Mouse (Mus musculus): ENCODE measurements at regions not wholly inside any gene's neighbourhood (a gene's known extent, or its start where the extent isn't known, plus 50 kb on each side); places are given as distances from the start of the nearest gene placed in this dataset.

DNA sequence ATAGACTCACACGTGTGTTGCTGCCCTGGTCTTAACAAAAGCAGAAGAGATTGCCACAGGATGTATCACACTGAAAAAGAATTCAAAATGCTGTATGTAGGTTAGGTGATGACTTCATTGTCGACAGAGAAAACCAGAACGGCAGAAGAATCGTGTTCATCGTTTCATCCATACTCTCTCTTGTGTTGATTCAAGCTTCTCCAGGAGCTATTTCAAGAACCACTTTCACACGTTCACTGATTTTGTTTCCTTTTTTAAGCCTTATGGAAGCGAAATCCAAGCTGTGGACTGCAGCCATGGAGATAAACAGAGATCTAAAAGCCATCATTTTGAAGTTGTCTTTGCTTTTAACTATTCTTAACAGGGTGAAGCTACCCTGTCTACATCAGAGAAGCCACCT lies 63.2 kb upstream of the Tmc3 start:
- Histone ChIP-seq H3K27ac (ENCODE audit: control insufficient read depth, low read depth, low read length) (no peak overlapping the region), H3K9ac (ENCODE audit: control insufficient read depth, low read depth, low read length, poor library complexity, severe bottlenecking) (no peak overlapping the region), H3K4me1 (ENCODE audit: control insufficient read depth in 1 of 2, insufficient read depth in 2 of 2, low read length in 2 of 2) (no peaks in the 10 kb centered on the region), H3K9me3 (replicated peaks; ENCODE audit: insufficient read depth, low read length) (no peaks in the 10 kb centered on the region), H3K79me2 (ENCODE audit: control insufficient read depth, insufficient read depth, low read length, poor library complexity) (no peaks in the 10 kb centered on the region), H3K4me3 (ENCODE audit: control insufficient read depth in 1 of 2, insufficient read depth in 1 of 2, low read depth in 2 of 2, low read length in 2 of 2) (no peak overlapping the region), H3K27me3 (ENCODE audit: control insufficient read depth in 1 of 2, insufficient read depth in 2 of 2, low read length in 2 of 2) (no peaks in the 10 kb centered on the region), H3K36me3 (ENCODE audit: control insufficient read depth in 1 of 2, insufficient read depth in 2 of 2, low read length in 2 of 2) (no peaks in the 10 kb centered on the region)
- DNase-seq (ENCODE audit: low read depth, low spot score) = no peak
- no peak for TF ChIP-seq JUND (IDR thresholded peaks at IDR 0.05; ENCODE audit: low read depth, low read length)
